Mouse (Mus musculus): ENCODE data around the gene Rtl8a. TPM values are rescaled to one million over a fixed set of nuclear protein-coding genes. Genes with fewer than 3 reads are reported as not detected.

Gene Rtl8a
- total RNA-seq, 2 experiments from 2014 or later = 203 to 228 TPM

Other genes with a start within 250 kb of the Rtl8a start
- gene Etd, start 208.8 kb downstream of the Rtl8a start, total RNA-seq (2021) = not detected
- 10 to 100 TPM; 28.5 to 32.2 TPM for gene Rtl8c, start 35.6 kb downstream of the Rtl8a start, total RNA-seq (2021)
- not detected for gene Gm14597, start 34.7 kb downstream of the Rtl8a start, total RNA-seq (2021)
- gene Rtl8b, start 26.7 kb upstream of the Rtl8a start, total RNA-seq (2021) = 100 to 1,000 TPM; 131 to 154 TPM
- not detected for gene 4930502E18Rik, start 81.1 kb upstream of the Rtl8a start, total RNA-seq (2021)
- not detected for gene 1700013H16Rik, start 114.1 kb upstream of the Rtl8a start, total RNA-seq (2021)
- gene Zfp36l3, start 132.7 kb upstream of the Rtl8a start, total RNA-seq (2021) = not detected
- gene Xlr, start 154.0 kb upstream of the Rtl8a start, total RNA-seq (2021) = 1 to 10 TPM; 2.2 to 3.1 TPM

Measured in heart, postnatal 4 days (tissue).